Mouse (Mus musculus): ENCODE data around the gene Gpn3. TPM values are rescaled to one million over a fixed set of nuclear protein-coding genes. Genes with fewer than 3 reads are reported as not detected.

Gene Gpn3
- total and polyA plus RNA-seq, 3 experiments, result 61.4 to 96.1 (median 74.6) TPM

- in situ Hi-C loops (cut with MboI; ENCODE audit: low pct_ligation_motif_present, low pct_unique_long_range_greater_than_20kb, low sequenced_read_pairs) (no loop called here), dilution Hi-C loops (cut with MboI; ENCODE audit: extremely low pct_ligation_motif_present, extremely low pct_unique_long_range_greater_than_20kb, low sequenced_read_pairs) (no loop called here)
- TF ChIP-seq MAFK (IDR thresholded peaks at IDR 0.05; ENCODE audit: insufficient replicate concordance, low read length) (no peak), PAX5 (IDR thresholded peaks at IDR 0.05; ENCODE audit: low read length) (no peak), KAT2A (IDR thresholded peaks at IDR 0.05; ENCODE audit: insufficient replicate concordance, low read length) (no peak), SMC3 (IDR thresholded peaks at IDR 0.05; ENCODE audit: low read depth, low read length) (no peak), ETS1 (conservative IDR thresholded peaks at IDR 0.05; ENCODE audit: low read depth, low read length) (no peak), ZNF384 (IDR thresholded peaks at IDR 0.05; ENCODE audit: low read depth, low read length) (no peak), JUND (conservative IDR thresholded peaks at IDR 0.05; ENCODE audit: low read depth, low read length) (no peak), RAD21 (IDR thresholded peaks at IDR 0.05; ENCODE audit: low read depth, low read length) (no peak), MXI1 (IDR thresholded peaks at IDR 0.05; ENCODE audit: low read depth, low read length) (no peak), TBP (conservative IDR thresholded peaks at IDR 0.05; ENCODE audit: low read depth, low read length) (no peak), HCFC1 (IDR thresholded peaks at IDR 0.05; ENCODE audit: low read depth, low read length) (no peak), ZC3H11A (IDR thresholded peaks at IDR 0.05; ENCODE audit: low read depth, low read length) (no peak), USF1 (IDR thresholded peaks at IDR 0.05; ENCODE audit: low read depth, low read length) (no peak), GABPA (IDR thresholded peaks at IDR 0.05; ENCODE audit: insufficient replicate concordance, low read depth, low read length) (no peak)
- H3K9me3 ChIP-seq (replicated peaks; ENCODE audit: low read length), result no peaks in the 10 kb centered on the region
- H3K79me2 ChIP-seq (replicated peaks; ENCODE audit: control insufficient read depth, extremely low read depth, insufficient read depth, poor library complexity, severe bottlenecking), result peaks cover 49% of the 10 kb centered on the region
- H3K4me2 ChIP-seq (ENCODE audit: insufficient read depth, low read depth, poor library complexity, severe bottlenecking), result no peak overlapping the region
- no peak overlapping the region for H3K27ac ChIP-seq (ENCODE audit: insufficient read depth, low read depth)
- H3K4me3 ChIP-seq (replicated peaks in 1 of 3; ENCODE audit: low read depth in 2 of 3, low read length in 2 of 3, poor library complexity in 1 of 3), result no peak overlapping the region
- H3K9ac ChIP-seq (ENCODE audit: insufficient read depth, low read depth), result no peak overlapping the region
- H3K36me3 ChIP-seq (replicated peaks in 1 of 2; ENCODE audit: control insufficient read depth in 1 of 2, insufficient read depth in 1 of 2, low read length in 1 of 2), result peaks cover 44 to 68% of the 10 kb centered on the region in 2 experiments
- no peaks in the 10 kb centered on the region for H3K27me3 ChIP-seq (replicated peaks)
- peaks cover 2 to 48% of the 10 kb centered on the region in 2 experiments; a peak in 3 of 4 replicates for H3K4me1 ChIP-seq (ENCODE audit: control insufficient read depth in 1 of 2, insufficient read depth in 2 of 2)
- DNase-seq (ENCODE audit: extremely low read depth), result no peak
Observed at GRCm38 (mm10) chr5:122396791-122397190, 25.1 kb downstream of the Gpn3 start.

GRCm38 (mm10) chr5:122397495-122397894, 25.8 kb downstream of the Gpn3 start:
- H3K4me3 ChIP-seq (replicated peaks in 1 of 3; ENCODE audit: low read depth in 2 of 3, low read length in 2 of 3, poor library complexity in 1 of 3), result no peak overlapping the region
- in situ Hi-C loops (cut with MboI; ENCODE audit: low pct_ligation_motif_present, low pct_unique_long_range_greater_than_20kb, low sequenced_read_pairs), result no loop called here
- no peak for DNase-seq (ENCODE audit: extremely low read depth)

More at GRCm38 (mm10) chr5:122397495-122397894, 25.8 kb downstream of the Gpn3 start:
- Histone ChIP-seq H3K4me2 (ENCODE audit: insufficient read depth, low read depth, poor library complexity, severe bottlenecking) (no peak overlapping the region), H3K9ac (ENCODE audit: insufficient read depth, low read depth) (no peak overlapping the region), H3K36me3 (replicated peaks in 1 of 2; ENCODE audit: control insufficient read depth in 1 of 2, insufficient read depth in 1 of 2, low read length in 1 of 2) (peaks cover 52 to 75% of the 10 kb centered on the region in 2 experiments), H3K27me3 (replicated peaks) (no peaks in the 10 kb centered on the region), H3K4me1 (ENCODE audit: control insufficient read depth in 1 of 2, insufficient read depth in 2 of 2) (peaks cover 2 to 48% of the 10 kb centered on the region in 2 experiments; a peak in 3 of 4 replicates), H3K27ac (ENCODE audit: insufficient read depth, low read depth) (no peak overlapping the region), H3K79me2 (replicated peaks; ENCODE audit: control insufficient read depth, extremely low read depth, insufficient read depth, poor library complexity, severe bottlenecking) (peaks cover 45% of the 10 kb centered on the region), H3K9me3 (replicated peaks; ENCODE audit: low read length) (no peaks in the 10 kb centered on the region)
- TF ChIP-seq USF2 (conservative IDR thresholded peaks at IDR 0.05; ENCODE audit: low read depth, low read length) (no peak), CHD1 (IDR thresholded peaks at IDR 0.05; ENCODE audit: low read depth, low read length) (no peak), HCFC1 (IDR thresholded peaks at IDR 0.05; ENCODE audit: low read depth, low read length) (no peak), IRF4 (IDR thresholded peaks at IDR 0.05; ENCODE audit: low read depth, low read length) (no peak), ELF1 (IDR thresholded peaks at IDR 0.05; ENCODE audit: low read depth, low read length) (no peak), ETS1 (conservative IDR thresholded peaks at IDR 0.05; ENCODE audit: low read depth, low read length) (no peak), MEF2A (IDR thresholded peaks at IDR 0.05; ENCODE audit: borderline replicate concordance, low read depth, low read length) (no peak), USF1 (IDR thresholded peaks at IDR 0.05; ENCODE audit: low read depth, low read length) (no peak), POLR2AphosphoS2 (IDR thresholded peaks at IDR 0.05; ENCODE audit: low read depth, low read length) (no peak), GABPA (IDR thresholded peaks at IDR 0.05; ENCODE audit: insufficient replicate concordance, low read depth, low read length) (no peak), MAFK (IDR thresholded peaks at IDR 0.05; ENCODE audit: insufficient replicate concordance, low read length) (no peak), ZNF384 (IDR thresholded peaks at IDR 0.05; ENCODE audit: low read depth, low read length) (no peak), NELFE (IDR thresholded peaks at IDR 0.05; ENCODE audit: low read depth, low read length) (no peak), POLR2A (IDR thresholded peaks at IDR 0.05; ENCODE audit: low read depth, low read length) (no peak)
- dilution Hi-C loops (cut with MboI; ENCODE audit: extremely low pct_ligation_motif_present, extremely low pct_unique_long_range_greater_than_20kb, low sequenced_read_pairs), result no loop called here
